Mouse (Mus musculus): ENCODE measurements around the gene Ywhag. TPM values are rescaled to one million over a fixed set of nuclear protein-coding genes. Genes with fewer than 3 reads are reported as not detected.

Ywhag gene
- polyA plus RNA-seq, 1 experiment from 2014 or later: 57.1 TPM

DNA sequence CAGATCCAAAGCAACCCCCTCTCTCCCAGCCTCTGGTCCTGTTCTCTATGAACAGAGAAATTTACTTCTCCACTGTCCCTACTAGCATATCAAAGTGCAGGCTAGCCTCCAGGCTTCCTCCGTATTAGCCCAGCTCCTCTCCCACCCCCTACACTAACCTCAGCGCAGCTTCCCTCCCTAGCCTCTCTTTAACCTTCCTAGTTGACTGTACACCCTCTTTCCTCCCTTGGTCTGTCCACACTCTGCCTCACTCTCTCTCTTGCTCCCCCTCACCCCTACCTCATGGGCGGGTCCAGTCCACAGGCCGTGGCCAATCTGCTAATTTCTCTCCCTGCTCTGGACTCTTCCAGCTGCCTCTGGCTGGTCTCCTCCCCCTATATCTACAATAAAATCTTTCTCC, 44.1 kb downstream of the Ywhag start:
- H3K9me3 ChIP-seq (ENCODE audit: control insufficient read depth): no peaks in the 10 kb centered on the region
- TF ChIP-seq CTCF (IDR thresholded peaks at IDR 0.05; ENCODE audit: low read depth): no peak
- no peaks in the 10 kb centered on the region for H3K36me3 ChIP-seq (ENCODE audit: control insufficient read depth, insufficient read depth)
- H3K4me2 ChIP-seq (replicated peaks; ENCODE audit: low read depth): no peak overlapping the region
- no peak overlapping the region for H3K27ac ChIP-seq (ENCODE audit: low read depth, low read length)
- H3K4me3 ChIP-seq (ENCODE audit: low read depth, low read length): no peak overlapping the region
- peaks cover 19% of the 10 kb centered on the region; the same call in 1 of the 2 replicates for H3K27me3 ChIP-seq (replicated peaks; ENCODE audit: control insufficient read depth, insufficient read depth, low read length)
- no peak overlapping the region for H3K9ac ChIP-seq (ENCODE audit: low read depth, low read length)
- 53% methylated on average over 4 of the region's 4 CpGs for WGBS
- H3K4me1 ChIP-seq (replicated peaks; ENCODE audit: control insufficient read depth, insufficient read depth, low read length): no peaks in the 10 kb centered on the region
- no peak for ATAC-seq

DNA sequence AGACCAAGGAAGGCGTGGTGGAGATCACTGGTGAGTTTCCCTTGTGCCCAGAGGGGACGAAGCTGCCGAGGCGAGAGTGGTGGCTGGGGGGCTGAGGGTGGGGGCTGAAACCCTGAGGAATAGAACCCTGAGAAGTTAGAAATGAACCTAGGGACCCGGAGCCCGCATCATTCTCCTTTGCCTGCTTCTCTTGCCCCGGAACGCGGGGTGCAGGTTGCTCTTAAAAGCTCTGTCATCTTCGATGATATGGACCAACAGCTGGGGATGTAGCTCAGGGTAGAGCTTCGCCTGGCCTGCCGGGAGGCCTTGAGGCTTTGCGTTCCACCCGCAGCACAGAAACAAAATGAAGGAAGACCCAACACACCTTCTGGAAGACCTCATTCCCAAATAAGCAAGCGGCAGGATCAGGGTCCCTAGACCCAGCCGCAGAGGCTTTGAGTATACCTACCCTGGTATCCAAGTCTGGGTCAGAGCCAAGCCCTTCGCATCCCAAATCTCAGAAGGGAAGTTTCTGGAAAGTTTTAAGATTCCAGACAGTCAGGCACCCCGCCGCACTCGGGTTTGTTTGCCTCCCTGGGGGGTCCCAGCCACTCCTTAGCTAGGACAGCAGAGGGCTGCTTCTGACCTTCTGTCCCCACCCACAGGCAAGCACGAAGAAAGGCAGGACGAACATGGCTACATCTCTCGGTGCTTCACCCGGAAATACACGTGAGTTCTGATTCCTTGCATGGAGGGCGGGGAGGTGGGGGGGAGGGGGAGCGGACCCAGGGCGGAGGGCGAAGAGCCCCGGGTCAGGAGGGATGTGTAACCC, 45.8 kb downstream of the Ywhag start:
- ATAC-seq: no peak
- no peak overlapping the region for H3K27ac ChIP-seq (ENCODE audit: low read depth, low read length)
- WGBS: 3% methylated on average over 28 of the region's 30 CpGs

DNA sequence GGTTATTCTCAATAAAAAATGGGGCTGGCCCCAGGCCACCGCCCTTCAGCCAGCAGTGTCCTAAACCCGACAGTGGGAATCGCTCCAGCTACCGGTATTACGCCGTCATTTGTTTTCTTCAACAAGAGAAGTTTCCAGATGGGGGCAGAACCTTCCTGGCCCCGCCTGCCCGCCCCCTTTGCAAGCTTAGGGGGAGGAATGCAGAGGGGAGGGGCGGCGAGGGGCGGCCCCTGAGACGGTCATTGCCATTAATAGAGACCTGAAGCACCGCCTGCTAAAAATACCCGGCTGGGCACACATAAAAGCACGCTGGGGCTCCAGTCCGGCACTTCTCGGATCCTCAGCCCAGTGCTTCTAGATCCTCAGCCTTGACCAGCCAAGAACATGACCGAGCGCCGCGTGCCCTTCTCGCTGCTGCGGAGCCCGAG, 46.7 kb downstream of the Ywhag start, which contains the start of gene Hspb1:
Gene Hspb1, plus strand, starts transcription at position 245 of the 428 bp plus-strand sequence.
- Histone ChIP-seq H3K27me3 (replicated peaks; ENCODE audit: control insufficient read depth, insufficient read depth, low read length) (peaks cover 19% of the 10 kb centered on the region; the same call in 1 of the 2 replicates), H3K4me3 (ENCODE audit: low read depth, low read length) (peak within 1 kb of the TSS; percentile 24), H3K27ac (ENCODE audit: low read depth, low read length) (no peak within 1 kb of the TSS), H3K9me3 (ENCODE audit: control insufficient read depth) (no peaks in the 10 kb centered on the region), H3K36me3 (ENCODE audit: control insufficient read depth, insufficient read depth) (no peaks in the 10 kb centered on the region), H3K4me2 (replicated peaks; ENCODE audit: low read depth) (peak within 1 kb of the TSS; percentile 63), H3K9ac (ENCODE audit: low read depth, low read length) (no peak within 1 kb of the TSS), H3K4me1 (replicated peaks; ENCODE audit: control insufficient read depth, insufficient read depth, low read length) (no peaks in the 10 kb centered on the region; the same call in 1 of the 2 replicates)
- WGBS: 1% methylated on average over 21 of the region's 24 CpGs
- ATAC-seq: peak; percentile 29
- TF ChIP-seq CTCF (IDR thresholded peaks at IDR 0.05; ENCODE audit: low read depth): no peak

More for the DNA sequence above, 45.8 kb downstream of the Ywhag start:
- no peak for TF ChIP-seq CTCF (IDR thresholded peaks at IDR 0.05; ENCODE audit: low read depth)
- Histone ChIP-seq H3K9me3 (ENCODE audit: control insufficient read depth) (no peaks in the 10 kb centered on the region), H3K27me3 (replicated peaks; ENCODE audit: control insufficient read depth, insufficient read depth, low read length) (peaks cover 19% of the 10 kb centered on the region; the same call in 1 of the 2 replicates), H3K4me2 (replicated peaks; ENCODE audit: low read depth) (peak overlapping the region; percentile 49), H3K36me3 (ENCODE audit: control insufficient read depth, insufficient read depth) (no peaks in the 10 kb centered on the region), H3K4me1 (replicated peaks; ENCODE audit: control insufficient read depth, insufficient read depth, low read length) (no peaks in the 10 kb centered on the region), H3K4me3 (ENCODE audit: low read depth, low read length) (peak overlapping the region; percentile 24), H3K9ac (ENCODE audit: low read depth, low read length) (no peak overlapping the region)

DNA sequence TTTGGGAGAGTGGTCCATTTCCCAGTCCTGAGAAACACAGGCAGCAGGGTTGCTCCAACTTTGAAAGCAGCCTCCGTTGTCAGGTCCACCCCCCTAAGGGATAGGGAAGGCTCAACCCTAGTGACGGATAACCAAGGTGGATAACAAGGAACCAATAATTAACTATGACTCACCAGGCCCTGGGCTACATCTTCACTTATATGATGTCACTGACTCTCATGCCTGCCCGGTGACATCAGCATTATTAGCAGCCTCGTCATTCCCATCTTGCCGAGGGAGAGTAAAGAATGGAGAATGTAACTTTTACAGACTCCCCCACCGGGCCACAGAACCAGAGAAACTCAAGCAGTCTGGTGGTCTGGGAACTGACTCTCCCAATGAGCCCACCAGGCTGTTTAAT, 49.8 kb downstream of the Ywhag start:
- Histone ChIP-seq H3K4me2 (replicated peaks; ENCODE audit: low read depth) (no peak overlapping the region), H3K27me3 (replicated peaks; ENCODE audit: control insufficient read depth, insufficient read depth, low read length) (peaks cover 9% of the 10 kb centered on the region; the same call in 1 of the 2 replicates), H3K4me1 (replicated peaks; ENCODE audit: control insufficient read depth, insufficient read depth, low read length) (no peaks in the 10 kb centered on the region; the same call in 1 of the 2 replicates), H3K9ac (ENCODE audit: low read depth, low read length) (no peak overlapping the region), H3K36me3 (ENCODE audit: control insufficient read depth, insufficient read depth) (no peaks in the 10 kb centered on the region), H3K9me3 (ENCODE audit: control insufficient read depth) (no peaks in the 10 kb centered on the region), H3K4me3 (ENCODE audit: low read depth, low read length) (no peak overlapping the region), H3K27ac (ENCODE audit: low read depth, low read length) (no peak overlapping the region)
- 64% methylated on average over 6 of the region's 6 CpGs for WGBS
- no peak for TF ChIP-seq CTCF (IDR thresholded peaks at IDR 0.05; ENCODE audit: low read depth)
- ATAC-seq: no peak

DNA sequence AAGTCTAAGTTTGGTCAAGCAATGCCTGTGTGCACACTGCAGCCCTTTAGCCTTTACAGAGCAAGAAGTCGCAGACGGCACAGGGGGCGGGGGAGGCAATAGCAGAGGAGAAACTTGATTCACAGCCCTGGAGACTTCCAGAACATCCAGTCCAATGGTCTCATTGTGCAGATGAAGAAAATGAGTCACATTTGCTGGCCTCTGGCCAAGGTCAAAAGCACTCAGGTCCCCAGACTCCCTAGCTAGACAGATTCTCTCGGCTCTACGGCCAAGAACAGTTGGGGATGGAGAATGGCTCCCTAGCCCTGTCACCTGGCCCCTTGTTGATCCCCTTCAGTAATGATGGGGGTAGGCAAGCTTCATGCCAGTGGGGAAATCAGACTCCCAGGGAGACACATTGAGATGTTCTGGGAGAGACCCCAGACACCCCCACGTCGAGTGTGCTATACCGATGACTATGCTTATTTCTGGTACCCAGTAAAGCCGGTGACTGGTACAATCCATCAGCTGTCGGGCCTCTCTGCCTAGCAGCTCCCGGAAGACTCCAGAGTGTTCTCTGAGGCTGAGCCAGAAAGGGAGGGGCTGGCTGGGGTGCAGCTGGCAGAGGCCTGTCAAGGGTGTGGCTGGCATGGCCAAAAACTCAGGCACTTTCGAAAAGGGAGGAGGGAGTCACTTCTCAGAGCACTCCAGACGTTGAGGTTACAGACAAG, 54.8 kb downstream of the Ywhag start:
- Histone ChIP-seq H3K27ac (ENCODE audit: low read depth, low read length) (no peak overlapping the region), H3K4me1 (replicated peaks; ENCODE audit: control insufficient read depth, insufficient read depth, low read length) (peaks cover 5% of the 10 kb centered on the region; the same call in 1 of the 2 replicates), H3K27me3 (replicated peaks; ENCODE audit: control insufficient read depth, insufficient read depth, low read length) (0 out of 2 replicates have a peak, but pooled peaks cover 2% of the 10 kb centered on the region), H3K36me3 (ENCODE audit: control insufficient read depth, insufficient read depth) (no peaks in the 10 kb centered on the region), H3K9ac (ENCODE audit: low read depth, low read length) (no peak overlapping the region), H3K4me2 (replicated peaks; ENCODE audit: low read depth) (no peak overlapping the region), H3K4me3 (ENCODE audit: low read depth, low read length) (no peak overlapping the region), H3K9me3 (ENCODE audit: control insufficient read depth) (no peaks in the 10 kb centered on the region)
- TF ChIP-seq CTCF (IDR thresholded peaks at IDR 0.05; ENCODE audit: low read depth): no peak
- ATAC-seq: peak; percentile 21; the same call in 1 of the 2 replicates
- WGBS: 26% methylated on average over 13 of the region's 13 CpGs

DNA sequence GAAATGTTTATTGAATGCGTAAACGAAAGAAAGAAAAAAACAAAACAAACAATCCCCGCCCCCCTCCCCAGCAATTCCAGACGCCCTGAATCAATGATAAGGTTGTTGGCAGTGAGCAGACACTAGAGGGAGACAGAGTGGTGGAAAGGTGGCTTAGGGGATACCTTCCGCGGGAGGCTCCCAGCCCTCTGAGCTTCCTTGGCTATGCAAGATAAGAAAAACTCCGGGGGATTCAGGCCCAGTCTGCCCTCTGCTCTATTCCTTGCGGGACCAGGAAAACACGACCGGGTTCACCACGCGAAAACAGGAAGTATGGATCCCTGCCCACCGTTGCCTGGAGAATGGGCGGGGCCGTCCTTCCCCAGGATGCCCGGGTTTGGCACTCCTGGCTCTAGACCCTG, 56.6 kb downstream of the Ywhag start:
- H3K4me2 ChIP-seq (replicated peaks; ENCODE audit: low read depth): peak overlapping the region; percentile 63
- H3K9me3 ChIP-seq (ENCODE audit: control insufficient read depth): no peaks in the 10 kb centered on the region
- H3K4me3 ChIP-seq (ENCODE audit: low read depth, low read length): peak overlapping the region; percentile 31
- H3K27ac ChIP-seq (ENCODE audit: low read depth, low read length): no peak overlapping the region
- H3K4me1 ChIP-seq (replicated peaks; ENCODE audit: control insufficient read depth, insufficient read depth, low read length): peaks cover 5% of the 10 kb centered on the region; the same call in 1 of the 2 replicates
- TF ChIP-seq CTCF (IDR thresholded peaks at IDR 0.05; ENCODE audit: low read depth): peak; percentile 75
- H3K36me3 ChIP-seq (ENCODE audit: control insufficient read depth, insufficient read depth): no peaks in the 10 kb centered on the region
- under 1% methylated on average over 16 of the region's 16 CpGs for WGBS
- H3K9ac ChIP-seq (ENCODE audit: low read depth, low read length): 0 out of 2 replicates have a peak overlapping the region, but pooled peaks have one; percentile 26
- ATAC-seq: no peak
- H3K27me3 ChIP-seq (replicated peaks; ENCODE audit: control insufficient read depth, insufficient read depth, low read length): 0 out of 2 replicates have a peak, but pooled peaks cover 2% of the 10 kb centered on the region
